Mouse (Mus musculus) midbrain, embryonic 15.5 days (tissue): ENCODE results near the gene Aldh3a2. TPM values are rescaled to one million over a fixed set of nuclear protein-coding genes. Genes with fewer than 3 reads are reported as not detected.
A peak's percentile ranks its signal among the peaks of the same experiment; 100 is the strongest.
"Not testable (repeated sequence)": the region's sequence is repeated elsewhere in the genome, so short reads cannot be mapped to it uniquely, and the experiment has no call there.

ENCODE experiments used
- ATAC-seq: fragments of 200-750 bp; cut with Nextera tagmentation; replicated peaks from 2 replicates; pipeline ENCODE4 v1.8.0; 2017; ENCODE audit warnings: moderate TSS enrichment
- H3K27ac ChIP-seq: fragments of 300-500 bp; sonication (generic); 2 replicates; pipeline ENCODE4 v1.5.1; 2015; ENCODE audit warnings: mild to moderate bottlenecking, inconsistent platforms
- H3K27me3 ChIP-seq: fragments of 300-500 bp; sonication (generic); replicated peaks from 2 replicates; pipeline ENCODE4 v1.6.1; 2015; ENCODE audit warnings: inconsistent platforms
- H3K36me3 ChIP-seq: fragments of 300-500 bp; sonication (generic); replicated peaks from 2 replicates; pipeline ENCODE4 v1.6.1; 2015; ENCODE audit warnings: inconsistent platforms
- H3K4me1 ChIP-seq: fragments of 300-500 bp; sonication (generic); 2 replicates; pipeline ENCODE4 v1.6.1; 2015; ENCODE audit warnings: inconsistent platforms
- H3K4me2 ChIP-seq: fragments of 300-500 bp; sonication (generic); 2 replicates; pipeline ENCODE4 v1.6.1; 2015; ENCODE audit warnings: inconsistent platforms, mild to moderate bottlenecking, moderate library complexity
- H3K4me3 ChIP-seq: fragments of 300-500 bp; sonication (generic); 2 replicates; pipeline ENCODE4 v1.5.1; 2015; ENCODE audit warnings: mild to moderate bottlenecking, inconsistent platforms
- H3K9ac ChIP-seq: fragments of 300-500 bp; sonication (generic); 2 replicates; pipeline ENCODE4 v1.6.1; 2015; ENCODE audit warnings: mild to moderate bottlenecking, inconsistent platforms
- H3K9me3 ChIP-seq: fragments of 300-500 bp; sonication (generic); 2 replicates; pipeline ENCODE4 v1.6.1; 2016; ENCODE audit warnings: inconsistent platforms
- WGBS: fragments of 180-500 bp; shearing (Covaris S2); methylation state at CpG from one replicate; pipeline ENCODE4 v1.1.7; 2015; ENCODE audit warnings: mixed read lengths; 5-methylcytosine and 5-hydroxymethylcytosine counted together
- polyA plus RNA-seq: library from polyadenylated mRNA; unstranded; fragments of >200 nt; fragmentation: Nextera tagmentation; extraction: Ambion mirVana; gene quantifications from 2 replicates; pipeline ENCODE4 v1.2.1, GENCODE M21; 2015

Aldh3a2 gene
- polyA plus RNA-seq: 27.0 and 27.3 TPM in 2 replicates

- ATAC-seq: peak; percentile 100
- peaks cover 8% of the 10 kb centered on the region; the same call in 1 of the 2 replicates for H3K36me3 ChIP-seq
- peaks cover 14% of the 10 kb centered on the region for H3K4me1 ChIP-seq
- H3K4me3 ChIP-seq: peak within 1 kb of the TSS; percentile 71
- H3K9ac ChIP-seq: peak within 1 kb of the TSS; percentile 75
- H3K27ac ChIP-seq: peak within 1 kb of the TSS; percentile 93
- 0 out of 2 replicates have a peak, but pooled peaks cover 4% of the 10 kb centered on the region for H3K27me3 ChIP-seq
- under 1% methylated on average over 57 of the region's 58 CpGs for WGBS
- peak within 1 kb of the TSS; percentile 67 for H3K4me2 ChIP-seq
- H3K9me3 ChIP-seq: no peaks in the 10 kb centered on the region
Measured at GRCm38 (mm10) chr11:61266551-61267533, at the start of gene Aldh3a2. Aldh3a2 (minus strand) TSS chr11:61267464.

GRCm38 (mm10) chr11:61316864-61317263, 49.6 kb upstream of the Aldh3a2 start:
- 81% methylated on average over 2 of the region's 2 CpGs for WGBS
- no peak for ATAC-seq
- H3K4me3 ChIP-seq: no peak overlapping the region
- H3K9me3 ChIP-seq: no peaks in the 10 kb centered on the region
- H3K4me2 ChIP-seq: no peak overlapping the region
- H3K27me3 ChIP-seq: no peaks in the 10 kb centered on the region
- no peak overlapping the region for H3K27ac ChIP-seq
- no peaks in the 10 kb centered on the region for H3K36me3 ChIP-seq
- H3K9ac ChIP-seq: no peak overlapping the region
- no peaks in the 10 kb centered on the region for H3K4me1 ChIP-seq

GRCm38 (mm10) chr11:61310321-61310720, 43.1 kb upstream of the Aldh3a2 start:
- H3K4me1 ChIP-seq: no peaks in the 10 kb centered on the region
- WGBS: 77% methylated on average over 7 of the region's 7 CpGs
- ATAC-seq: no peak
- no peak overlapping the region for H3K4me3 ChIP-seq
- H3K9me3 ChIP-seq: no peaks in the 10 kb centered on the region
- no peak overlapping the region for H3K4me2 ChIP-seq
- no peaks in the 10 kb centered on the region for H3K36me3 ChIP-seq
- no peak overlapping the region for H3K9ac ChIP-seq
- no peak overlapping the region for H3K27ac ChIP-seq
- no peaks in the 10 kb centered on the region for H3K27me3 ChIP-seq

GRCm38 (mm10) chr11:61309831-61310230, 42.6 kb upstream of the Aldh3a2 start:
- H3K4me2 ChIP-seq: no peak overlapping the region
- no peak overlapping the region for H3K4me3 ChIP-seq
- H3K9me3 ChIP-seq: no peaks in the 10 kb centered on the region
- no peak overlapping the region for H3K27ac ChIP-seq
- H3K27me3 ChIP-seq: no peaks in the 10 kb centered on the region
- no peaks in the 10 kb centered on the region for H3K4me1 ChIP-seq
- H3K36me3 ChIP-seq: no peaks in the 10 kb centered on the region
- no peak overlapping the region for H3K9ac ChIP-seq
- WGBS: 70% methylated on average over 12 of the region's 12 CpGs
- ATAC-seq: no peak

GRCm38 (mm10) chr11:61307795-61308194, 40.5 kb upstream of the Aldh3a2 start:
- H3K36me3 ChIP-seq: no peaks in the 10 kb centered on the region
- no peak for ATAC-seq
- H3K9me3 ChIP-seq: no peaks in the 10 kb centered on the region
- no peaks in the 10 kb centered on the region for H3K27me3 ChIP-seq
- no peak overlapping the region for H3K4me3 ChIP-seq
- WGBS: 42% methylated on average over 7 of the region's 7 CpGs
- no peak overlapping the region for H3K9ac ChIP-seq
- 0 out of 2 replicates have a peak overlapping the region, but pooled peaks have one; percentile 0 for H3K4me2 ChIP-seq
- no peaks in the 10 kb centered on the region for H3K4me1 ChIP-seq
- H3K27ac ChIP-seq: no peak overlapping the region

GRCm38 (mm10) chr11:61305377-61305776, 38.1 kb upstream of the Aldh3a2 start:
- H3K4me1 ChIP-seq: no peaks in the 10 kb centered on the region
- H3K27me3 ChIP-seq: no peaks in the 10 kb centered on the region
- no peak overlapping the region for H3K4me3 ChIP-seq
- 80% methylated on average over 4 of the region's 4 CpGs for WGBS
- no peak overlapping the region for H3K4me2 ChIP-seq
- no peak overlapping the region for H3K27ac ChIP-seq
- H3K36me3 ChIP-seq: no peaks in the 10 kb centered on the region
- ATAC-seq: no peak
- no peak overlapping the region for H3K9ac ChIP-seq
- no peaks in the 10 kb centered on the region for H3K9me3 ChIP-seq

GRCm38 (mm10) chr11:61304535-61304934, 37.3 kb upstream of the Aldh3a2 start:
- not testable (repeated sequence) for H3K36me3 ChIP-seq, H3K27ac ChIP-seq
- WGBS: 97% methylated on average over 6 of the region's 10 CpGs

GRCm38 (mm10) chr11:61300716-61301392, 33.6 kb upstream of the Aldh3a2 start:
- Histone ChIP-seq H3K27me3 (no peaks in the 10 kb centered on the region), H3K9ac (no peak overlapping the region), H3K4me1 (no peaks in the 10 kb centered on the region), H3K9me3 (no peaks in the 10 kb centered on the region), H3K27ac (no peak overlapping the region), H3K4me2 (no peak overlapping the region), H3K36me3 (no peaks in the 10 kb centered on the region), H3K4me3 (no peak overlapping the region)
- ATAC-seq: no peak
- WGBS: 21% methylated on average over 12 of the region's 16 CpGs

More at GRCm38 (mm10) chr11:61304535-61304934, 37.3 kb upstream of the Aldh3a2 start:
- H3K4me3 ChIP-seq, H3K4me1 ChIP-seq, H3K27me3 ChIP-seq, ATAC-seq, H3K4me2 ChIP-seq, H3K9ac ChIP-seq, H3K9me3 ChIP-seq: not testable (repeated sequence)

GRCm38 (mm10) chr11:61300205-61300604, 32.9 kb upstream of the Aldh3a2 start:
- no peak overlapping the region for H3K4me2 ChIP-seq
- H3K4me3 ChIP-seq: no peak overlapping the region
- H3K4me1 ChIP-seq: no peaks in the 10 kb centered on the region
- 66% methylated on average over 3 of the region's 3 CpGs for WGBS
- no peak for ATAC-seq
- H3K27me3 ChIP-seq: no peaks in the 10 kb centered on the region
- H3K27ac ChIP-seq: no peak overlapping the region
- no peaks in the 10 kb centered on the region for H3K9me3 ChIP-seq
- no peak overlapping the region for H3K9ac ChIP-seq
- H3K36me3 ChIP-seq: no peaks in the 10 kb centered on the region

GRCm38 (mm10) chr11:61297901-61298300, 30.6 kb upstream of the Aldh3a2 start:
- H3K4me1 ChIP-seq: no peaks in the 10 kb centered on the region
- no peaks in the 10 kb centered on the region for H3K27me3 ChIP-seq
- H3K4me2 ChIP-seq: no peak overlapping the region
- no peak overlapping the region for H3K9ac ChIP-seq
- H3K4me3 ChIP-seq: no peak overlapping the region
- no peaks in the 10 kb centered on the region for H3K36me3 ChIP-seq
- 74% methylated on average over 2 of the region's 2 CpGs for WGBS
- no peak for ATAC-seq
- H3K27ac ChIP-seq: no peak overlapping the region
- H3K9me3 ChIP-seq: no peaks in the 10 kb centered on the region

GRCm38 (mm10) chr11:61297326-61297725, 30.1 kb upstream of the Aldh3a2 start:
- Histone ChIP-seq H3K4me1 (no peaks in the 10 kb centered on the region), H3K9ac (no peak overlapping the region), H3K9me3 (no peaks in the 10 kb centered on the region), H3K4me3 (no peak overlapping the region), H3K27ac (no peak overlapping the region), H3K36me3 (no peaks in the 10 kb centered on the region), H3K4me2 (no peak overlapping the region), H3K27me3 (no peaks in the 10 kb centered on the region)
- ATAC-seq: no peak
- whole genome bisulfite sequencing: 88% methylated on average over 2 of the region's 2 CpGs

GRCm38 (mm10) chr11:61296556-61296955, 29.3 kb upstream of the Aldh3a2 start:
- no peaks in the 10 kb centered on the region for H3K4me1 ChIP-seq
- no peaks in the 10 kb centered on the region for H3K36me3 ChIP-seq
- H3K9me3 ChIP-seq: no peaks in the 10 kb centered on the region
- no peak overlapping the region for H3K27ac ChIP-seq
- H3K9ac ChIP-seq: no peak overlapping the region
- 12% methylated on average over 1 of the region's 1 CpGs for WGBS
- no peak overlapping the region for H3K4me2 ChIP-seq
- H3K4me3 ChIP-seq: no peak overlapping the region
- ATAC-seq: no peak
- no peaks in the 10 kb centered on the region for H3K27me3 ChIP-seq
